Mouse (Mus musculus): Measurements from ENCODE around the gene Prss41.

- TF ChIP-seq FLI1 (IDR thresholded peaks at IDR 0.05; ENCODE audit: low read length) (no peak), GATA1 (IDR thresholded peaks at IDR 0.05; ENCODE audit: borderline replicate concordance, low read length) (no peak)
Observed at GRCm38 (mm10) chr17:23843141-23843811, 696 bp downstream of the Prss41 start.
